Mouse (Mus musculus): ENCODE data around the gene Rps26. TPM values are rescaled to one million over a fixed set of nuclear protein-coding genes. Genes with fewer than 3 reads are reported as not detected.

Gene Rps26
- total RNA-seq, 2 experiments from 2014 or later, result 696 to 753 TPM

DNA sequence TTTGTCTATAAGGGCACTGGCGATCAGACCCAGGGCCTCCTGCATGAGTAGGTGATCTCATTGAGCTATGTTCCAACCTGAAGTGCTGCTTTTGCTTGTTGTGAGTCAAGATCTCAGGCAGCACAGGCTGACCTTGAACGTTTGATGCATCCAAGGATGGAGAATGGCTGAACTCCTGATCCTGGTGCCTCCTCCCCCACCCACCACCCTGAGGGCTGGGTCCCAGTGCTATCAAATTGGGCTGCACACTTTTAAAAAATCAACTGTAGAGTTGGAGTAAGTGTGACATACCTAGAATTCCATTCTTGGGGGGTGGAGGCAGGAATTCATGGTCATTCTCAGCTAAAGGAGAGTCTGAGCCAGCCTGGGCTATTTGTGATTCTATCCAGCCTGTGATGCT lies 20.1 kb downstream of the Rps26 start:
- DNase-seq, result no peak

DNA sequence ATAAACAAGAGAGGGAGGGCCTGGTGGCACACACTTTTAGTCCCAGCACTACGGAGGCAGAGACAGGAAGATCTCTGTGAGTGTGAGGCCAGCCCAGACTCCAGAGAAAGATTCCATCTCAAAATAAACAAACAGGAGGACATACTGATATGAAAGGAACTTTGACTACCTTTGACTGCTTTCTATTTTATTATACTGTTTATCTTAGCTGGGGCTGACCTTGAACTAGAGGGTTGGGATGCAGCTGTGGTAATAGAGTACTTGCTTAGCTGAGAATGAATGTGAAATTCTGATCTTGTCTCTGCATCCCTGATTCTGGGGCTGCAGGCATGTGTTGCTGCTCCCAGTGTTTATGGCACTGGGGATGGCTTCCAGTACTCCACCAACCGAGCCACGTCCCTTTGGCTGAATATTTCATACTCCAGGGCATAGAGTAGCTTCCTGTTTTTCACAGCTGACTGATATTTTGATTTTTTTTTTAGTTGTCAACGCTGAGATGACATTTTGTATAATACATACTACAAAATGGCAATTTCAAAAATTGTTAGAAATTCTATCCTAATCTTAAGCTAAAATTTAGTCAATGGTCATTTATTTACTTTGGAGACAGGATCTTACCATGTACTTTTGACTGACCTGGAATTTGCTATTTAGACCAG lies 23.9 kb downstream of the Rps26 start:
- DNase-seq, result no peak

- DNase-seq, result no peak
These were observed 25.0 kb downstream of the Rps26 start for GRCm38 (mm10) chr10:128601499-128601898.

DNA sequence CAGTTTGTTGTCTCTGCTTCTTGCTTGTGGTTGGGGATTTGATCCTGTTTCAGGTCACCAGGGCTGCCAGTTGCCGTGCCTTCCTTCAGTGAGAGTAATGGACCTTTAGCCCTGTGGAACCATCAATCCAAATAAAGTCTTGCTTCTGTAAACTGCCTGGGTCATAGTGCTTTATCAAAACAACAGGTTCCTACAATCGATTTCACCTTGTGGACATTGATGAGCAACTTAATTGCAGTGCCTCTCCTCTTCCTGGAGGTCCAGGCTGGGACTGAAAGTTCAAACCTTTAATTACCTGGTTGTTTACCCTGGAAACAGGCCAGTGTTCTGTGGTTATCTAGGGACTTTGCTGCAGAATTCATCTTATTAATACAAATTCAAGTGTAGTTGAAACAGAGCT lies 28.1 kb downstream of the Rps26 start:
- DNase-seq, result no peak

- DNase-seq, result no peak
These were observed 33.8 kb downstream of the Rps26 start for GRCm38 (mm10) chr10:128592797-128593196.

DNA sequence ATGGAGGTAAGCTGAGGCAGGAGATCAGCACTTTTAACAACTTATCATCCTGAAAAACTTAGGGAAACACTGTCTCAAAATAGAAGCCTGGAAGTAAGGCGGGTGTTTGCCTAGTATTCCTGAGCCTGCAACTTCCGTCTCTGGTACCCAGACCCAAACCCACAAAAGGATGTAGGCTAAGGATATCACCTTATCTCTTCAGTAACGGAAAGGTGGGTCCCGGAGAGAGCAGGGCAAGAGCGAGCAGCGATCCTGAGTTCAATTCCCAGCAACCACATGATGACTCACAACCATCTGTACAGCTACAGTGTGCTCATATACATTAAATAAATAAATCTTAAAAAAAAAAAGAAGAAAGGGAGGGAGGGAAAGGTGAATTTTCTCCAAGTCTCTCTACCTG lies 35.1 kb downstream of the Rps26 start:
- DNase-seq, result no peak

- DNase-seq, result peak; percentile 81
These were observed 36.3 kb downstream of the Rps26 start for GRCm38 (mm10) chr10:128590193-128590690.

DNA sequence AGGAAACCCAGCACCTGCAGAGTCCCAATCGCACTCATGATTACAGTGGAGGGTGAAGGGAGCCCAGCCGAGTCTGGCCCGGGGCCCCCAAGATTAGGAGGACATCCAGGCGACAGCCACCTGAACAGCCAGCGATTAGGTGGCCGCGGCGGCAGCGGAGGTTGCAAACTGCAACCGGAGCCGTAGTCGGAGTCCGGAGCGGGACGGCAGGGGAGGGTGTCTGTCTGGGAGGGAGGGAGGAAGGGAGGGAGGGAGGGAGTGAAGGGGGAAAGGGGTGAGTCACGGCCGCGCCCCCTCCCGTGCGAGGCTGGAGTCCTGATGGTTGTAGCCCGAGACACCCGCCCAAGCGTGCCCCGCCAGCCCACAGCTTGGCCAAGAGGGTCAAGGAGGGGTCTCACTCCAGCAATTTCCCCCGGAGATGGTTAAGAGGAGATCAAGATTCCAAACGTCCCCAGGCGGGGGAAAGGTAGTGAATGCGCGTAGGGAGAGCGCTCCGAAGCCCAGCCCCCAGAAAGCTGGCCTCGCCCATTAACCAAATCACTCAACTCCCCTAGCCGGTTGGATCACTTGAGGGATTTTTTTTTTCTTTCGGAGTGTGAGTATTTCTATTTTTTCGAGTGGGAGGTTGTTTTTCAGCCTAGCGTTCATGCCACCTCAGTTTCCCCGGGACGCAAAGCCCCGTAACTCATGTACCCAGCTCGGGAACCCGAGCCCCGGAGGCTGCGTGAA lies 36.9 kb downstream of the Rps26 start, which contains the start of gene Erbb3:
Gene Erbb3, minus strand, starts transcription at position 189 of the 729 bp plus-strand sequence.
- DNase-seq, result peak; percentile 64

GRCm38 (mm10) chr10:128588775-128589463 lies 37.6 kb downstream of the Rps26 start:
- DNase-seq, result no peak

DNA sequence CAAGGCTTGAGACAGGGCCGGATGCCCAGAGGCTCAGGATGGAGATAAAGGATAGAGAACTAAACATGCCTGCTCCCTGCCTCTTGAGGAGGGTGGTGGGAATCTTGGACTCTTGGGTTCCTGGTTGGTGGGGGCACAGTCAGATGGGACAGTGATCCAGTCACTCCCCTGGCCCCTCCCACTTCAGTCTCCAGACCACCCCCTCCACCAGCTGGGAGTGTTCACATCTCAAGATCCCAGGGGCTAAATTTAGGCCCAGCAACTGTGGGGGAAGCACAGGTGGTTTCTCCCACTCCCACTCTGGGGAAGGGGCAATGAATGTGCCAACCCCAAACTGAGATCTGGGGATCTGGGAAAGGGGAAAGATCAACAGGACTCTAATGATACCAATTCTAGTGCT lies 38.4 kb downstream of the Rps26 start:
- DNase-seq, result no peak

- no peak for DNase-seq
These were observed 38.9 kb downstream of the Rps26 start for GRCm38 (mm10) chr10:128587697-128588096.

DNA sequence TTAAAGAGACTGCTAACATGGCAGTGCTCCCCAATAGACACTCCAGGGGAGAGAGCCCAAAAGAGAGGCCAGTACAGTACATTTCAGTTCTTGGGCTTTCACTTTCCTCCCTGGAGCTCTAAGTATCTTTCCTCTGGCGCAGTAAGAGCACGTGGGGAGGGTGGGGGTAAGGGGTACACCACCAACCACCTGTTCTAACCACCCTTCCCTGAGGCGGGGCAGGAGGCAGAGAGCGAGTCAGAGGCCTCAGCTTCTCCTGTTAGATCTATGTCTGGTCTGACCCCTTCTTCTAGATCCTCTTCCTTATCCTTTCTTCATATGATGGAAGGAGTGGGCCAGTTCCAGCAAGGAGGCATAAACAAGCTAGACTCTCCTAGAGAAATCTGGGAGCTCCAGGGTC lies 39.4 kb downstream of the Rps26 start:
- DNase-seq, result no peak

- DNase-seq, result no peak
These were observed 40.0 kb downstream of the Rps26 start for GRCm38 (mm10) chr10:128586546-128586945.

DNA sequence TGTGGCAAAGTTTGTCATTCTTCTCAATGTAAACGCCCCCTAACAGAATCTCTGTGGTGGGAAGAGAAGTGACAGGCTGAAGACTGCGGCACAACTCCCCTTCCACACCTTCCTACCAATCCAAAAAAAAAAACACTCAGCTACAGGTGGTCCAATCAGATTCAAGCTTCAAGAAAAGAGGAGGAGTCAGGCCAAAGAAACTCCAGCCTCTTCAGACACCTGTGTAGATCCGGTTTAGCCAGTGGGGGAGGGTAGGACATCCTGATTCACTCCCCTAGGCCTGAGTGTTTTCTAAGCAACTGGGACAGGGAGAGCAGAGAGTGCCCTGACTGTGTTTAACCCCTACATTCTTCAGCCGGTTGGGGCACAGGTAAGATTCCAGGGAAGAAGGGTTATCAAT lies 42.2 kb downstream of the Rps26 start:
- no peak for DNase-seq

- peak; percentile 77 for DNase-seq
These were observed 42.9 kb downstream of the Rps26 start for GRCm38 (mm10) chr10:128583644-128584043.

GRCm38 (mm10) chr10:128579731-128580130 lies 46.8 kb downstream of the Rps26 start:
- DNase-seq, result no peak

- no peak for DNase-seq
These were observed 47.2 kb downstream of the Rps26 start for GRCm38 (mm10) chr10:128579298-128579697.

- DNase-seq, result no peak
These were observed 48.2 kb downstream of the Rps26 start for GRCm38 (mm10) chr10:128578330-128578729.

DNA sequence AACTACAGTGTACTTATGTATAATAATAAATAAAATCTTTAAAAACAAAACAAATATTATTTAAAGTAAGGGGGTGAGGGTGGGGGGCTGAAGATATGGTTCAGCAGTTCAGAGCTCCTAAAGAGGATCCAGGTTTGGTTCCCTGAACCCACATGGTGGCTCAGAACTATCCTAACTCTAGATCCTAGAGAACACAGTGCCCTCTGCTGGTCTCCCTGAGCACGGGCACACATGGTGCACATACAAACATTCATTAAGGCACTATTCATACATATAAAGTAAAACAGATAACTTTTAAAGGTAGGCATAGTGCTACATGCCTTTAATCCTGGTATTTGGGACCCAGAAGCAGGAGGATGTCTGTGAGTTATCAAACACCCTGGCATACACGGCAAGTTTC lies 51.5 kb downstream of the Rps26 start:
- DNase-seq, result no peak
